Mouse (Mus musculus) CH12.LX (cell line): ENCODE results near the gene Pnliprp1. TPM values are rescaled to one million over a fixed set of nuclear protein-coding genes. Genes with fewer than 3 reads are reported as not detected.

Experiments
- DNase-seq: peaks from one replicate; pipeline ENCODE4 v3.0.0-alpha.2; 2013; ENCODE audit errors: extremely low read depth
- H3K27ac ChIP-seq: 2 replicates; pipeline ENCODE4 v1.5.1; 2012; ENCODE audit warnings: low read depth, mild to moderate bottlenecking, control low read depth, moderate library complexity; ENCODE audit not compliant: insufficient read depth
- H3K27me3 ChIP-seq: replicated peaks from 2 replicates; pipeline ENCODE3; 2012; ENCODE audit warnings: inconsistent platforms
- H3K36me3 ChIP-seq, 2 experiments: replicated peaks in 1 of 2; 2 replicates each; pipeline versions ENCODE3 to v1.6.1; 2012; ENCODE audit warnings: inconsistent platforms in 1 of 2, low read length in 1 of 2, mild to moderate bottlenecking in 1 of 2, mixed read lengths in 1 of 2, moderate library complexity in 1 of 2; ENCODE audit not compliant: control insufficient read depth in 1 of 2, insufficient read depth in 1 of 2
- H3K4me1 ChIP-seq, 2 experiments: 2 replicates each; pipeline ENCODE4 v1.6.1; 2012; ENCODE audit warnings: inconsistent platforms in 1 of 2, moderate library complexity in 1 of 2; ENCODE audit not compliant: insufficient read depth in 2 of 2, control insufficient read depth in 1 of 2
- H3K4me2 ChIP-seq: 2 replicates; pipeline ENCODE4 v1.6.1; 2012; ENCODE audit warnings: low read depth, mild to moderate bottlenecking, control low read depth; ENCODE audit not compliant: poor library complexity, insufficient read depth, severe bottlenecking
- H3K4me3 ChIP-seq, 3 experiments: fragments of 150-350 bp in 1 of 3; sonication (generic) in 1 of 3; replicated peaks in 1 of 3; 2 replicates each; pipeline versions ENCODE3 to v1.5.1; 2011 to 2012; ENCODE audit warnings: low read depth in 2 of 3, low read length in 2 of 3, mild to moderate bottlenecking in 2 of 3, moderate library complexity in 2 of 3, control low read depth in 1 of 3, improper control_type of control experiment in 1 of 3, inconsistent platforms in 1 of 3, mixed read lengths in 1 of 3; ENCODE audit not compliant: poor library complexity in 1 of 3
- H3K79me2 ChIP-seq: replicated peaks from 2 replicates; pipeline ENCODE4 v1.6.1; 2012; ENCODE audit warnings: mild to moderate bottlenecking, moderate library complexity; ENCODE audit not compliant: control insufficient read depth, poor library complexity, insufficient read depth, severe bottlenecking; ENCODE audit errors: extremely low read depth
- H3K9ac ChIP-seq: 2 replicates; pipeline ENCODE4 v1.6.1; 2012; ENCODE audit warnings: low read depth, mild to moderate bottlenecking, control low read depth, moderate library complexity; ENCODE audit not compliant: insufficient read depth
- H3K9me3 ChIP-seq: replicated peaks from 2 replicates; pipeline ENCODE3; 2012; ENCODE audit warnings: low read length, inconsistent platforms, mixed read lengths
- BHLHE40 ChIP-seq: IDR thresholded peaks from 2 replicates; pipeline ENCODE4 v1.6.1; 2011; ENCODE audit warnings: mild to moderate bottlenecking, low read depth, low read length, improper control_type of control experiment
- CHD1 ChIP-seq: IDR thresholded peaks from 2 replicates; pipeline ENCODE4 v1.6.1; 2012; ENCODE audit warnings: low read depth, low read length, improper control_type of control experiment, inconsistent platforms
- ELF1 ChIP-seq: IDR thresholded peaks from 2 replicates; pipeline ENCODE4 v1.6.1; 2014; ENCODE audit warnings: low read depth, mild to moderate bottlenecking, inconsistent platforms, low read length, improper control_type of control experiment
- EP300 ChIP-seq: IDR thresholded peaks from 2 replicates; pipeline ENCODE4 v1.6.1; 2011; ENCODE audit warnings: low read length, improper control_type of control experiment
- ETS1 ChIP-seq: conservative IDR thresholded peaks from 2 replicates; pipeline ENCODE4 v1.6.1; 2012; ENCODE audit warnings: low read depth, mild to moderate bottlenecking, inconsistent platforms, low read length, improper control_type of control experiment, moderate library complexity
- GABPA ChIP-seq: IDR thresholded peaks from 2 replicates; pipeline ENCODE4 v1.6.1; 2012; ENCODE audit warnings: low read depth, low read length, improper control_type of control experiment, inconsistent platforms; ENCODE audit not compliant: insufficient replicate concordance
- HCFC1 ChIP-seq: IDR thresholded peaks from 2 replicates; pipeline ENCODE4 v1.6.1; 2012; ENCODE audit warnings: low read depth, mild to moderate bottlenecking, inconsistent platforms, low read length, improper control_type of control experiment
- IRF4 ChIP-seq: IDR thresholded peaks from 2 replicates; pipeline ENCODE4 v1.6.1; 2014; ENCODE audit warnings: low read depth, mild to moderate bottlenecking, inconsistent platforms, low read length, improper control_type of control experiment
- JUN ChIP-seq: IDR thresholded peaks from 2 replicates; pipeline ENCODE4 v1.6.1; 2011; ENCODE audit warnings: low read depth, mild to moderate bottlenecking, low read length, improper control_type of control experiment, moderate library complexity; ENCODE audit not compliant: insufficient read depth
- JUND ChIP-seq: conservative IDR thresholded peaks from 2 replicates; pipeline ENCODE4 v1.6.1; 2011; ENCODE audit warnings: low read depth, low read length, improper control_type of control experiment
- KAT2A ChIP-seq: IDR thresholded peaks from 2 replicates; pipeline ENCODE4 v1.6.1; 2012; ENCODE audit warnings: low read length, improper control_type of control experiment, inconsistent platforms; ENCODE audit not compliant: insufficient replicate concordance
- MAX ChIP-seq: IDR thresholded peaks from 2 replicates; pipeline ENCODE4 v1.6.1; 2011; ENCODE audit warnings: low read length, improper control_type of control experiment
- MEF2A ChIP-seq: IDR thresholded peaks from 2 replicates; pipeline ENCODE4 v1.6.1; 2014; ENCODE audit warnings: low read depth, mild to moderate bottlenecking, inconsistent platforms, low read length, improper control_type of control experiment, borderline replicate concordance
- MYC ChIP-seq: IDR thresholded peaks from 2 replicates; pipeline ENCODE4 v1.6.1; 2011; ENCODE audit warnings: low read depth, mild to moderate bottlenecking, improper control_type of control experiment, low read length
- NELFE ChIP-seq: IDR thresholded peaks from 2 replicates; pipeline ENCODE4 v1.6.1; 2011; ENCODE audit warnings: low read depth, low read length, improper control_type of control experiment
- NRF1 ChIP-seq: IDR thresholded peaks from 2 replicates; pipeline ENCODE4 v1.6.1; 2014; ENCODE audit warnings: low read depth, mild to moderate bottlenecking, inconsistent platforms, low read length, improper control_type of control experiment, moderate library complexity
- PAX5 ChIP-seq: IDR thresholded peaks from 2 replicates; pipeline ENCODE4 v1.6.1; 2012; ENCODE audit warnings: low read length, inconsistent platforms, mixed read lengths
- POLR2A ChIP-seq: IDR thresholded peaks from 2 replicates; pipeline ENCODE4 v1.6.1; 2011; ENCODE audit warnings: low read depth, mild to moderate bottlenecking, improper control_type of control experiment, low read length
- RCOR1 ChIP-seq: conservative IDR thresholded peaks from 2 replicates; pipeline ENCODE4 v1.6.1; 2012; ENCODE audit warnings: low read depth, mild to moderate bottlenecking, inconsistent platforms, low read length, improper control_type of control experiment
- SMC3 ChIP-seq: IDR thresholded peaks from 2 replicates; pipeline ENCODE4 v1.6.1; 2011; ENCODE audit warnings: low read depth, low read length, improper control_type of control experiment
- TBP ChIP-seq: conservative IDR thresholded peaks from 2 replicates; pipeline ENCODE4 v1.6.1; 2011; ENCODE audit warnings: low read depth, low read length, improper control_type of control experiment
- TCF12 ChIP-seq: IDR thresholded peaks from 2 replicates; pipeline ENCODE4 v1.6.1; 2014; ENCODE audit warnings: low read depth, mild to moderate bottlenecking, inconsistent platforms, low read length, improper control_type of control experiment
- ZKSCAN1 ChIP-seq: IDR thresholded peaks from 2 replicates; pipeline ENCODE4 v1.6.1; 2012; ENCODE audit warnings: low read depth, inconsistent platforms, low read length, improper control_type of control experiment, borderline replicate concordance
- ZMIZ1 ChIP-seq: IDR thresholded peaks from 2 replicates; pipeline ENCODE4 v1.6.1; 2012; ENCODE audit warnings: low read depth, mild to moderate bottlenecking, inconsistent platforms, low read length, improper control_type of control experiment
- ZNF384 ChIP-seq: IDR thresholded peaks from 2 replicates; pipeline ENCODE4 v1.6.1; 2012; ENCODE audit warnings: low read depth, low read length, improper control_type of control experiment, inconsistent platforms
- dilution Hi-C: fragments of 300-500 bp; cut with MboI; formaldehyde crosslinking; loops from 2 replicates; pipeline ENCODE4 v1.14.3; 2020; ENCODE audit warnings: low sequenced_read_pairs; ENCODE audit not compliant: extremely low pct_unique_long_range_greater_than_20kb, extremely low pct_ligation_motif_present
- in situ Hi-C: fragments of 300-500 bp; cut with MboI; formaldehyde crosslinking; loops from 3 replicates; pipeline ENCODE4 v1.14.3; 2019; ENCODE audit warnings: low sequenced_read_pairs, low pct_ligation_motif_present, low pct_unique_long_range_greater_than_20kb, mixed read lengths
- polyA plus RNA-seq: library from polyadenylated mRNA; unstranded; fragments of >175 nt; gene quantifications from 2 replicates; pipeline ENCODE4 v1.2.1, GENCODE M21; 2012; ENCODE audit warnings: low read depth; ENCODE audit not compliant: insufficient read length
- total RNA-seq, 2 experiments: library from RNA; depleted of rRNA; stranded (reverse); fragments of 300-350 nt in 1 of 2; fragments of >200 nt in 1 of 2; gene quantifications; 2 replicates each; pipeline ENCODE4 v1.2.3; 2012 to 2014

The Pnliprp1 gene
- total and polyA plus RNA-seq, 3 experiments: not detected

DNA sequence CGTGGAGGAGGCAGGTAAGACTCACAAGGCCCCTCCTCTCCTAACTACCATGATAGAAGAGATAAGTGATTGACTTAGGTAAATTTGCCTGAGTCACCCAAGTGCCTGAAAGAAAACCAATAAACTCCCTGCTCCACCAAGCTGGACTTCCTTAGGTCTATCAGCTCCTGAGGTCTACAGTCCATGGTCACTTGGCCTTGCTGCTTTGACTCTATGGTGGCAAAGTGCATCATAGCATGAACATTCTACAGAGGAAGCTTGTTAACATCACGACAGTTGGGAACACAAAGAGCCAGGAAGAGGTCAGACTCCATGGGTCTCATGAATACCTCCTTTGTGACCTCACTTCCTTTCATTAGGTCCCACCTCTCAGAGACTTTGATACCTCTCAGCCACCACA is 22.8 kb downstream of the Pnliprp1 start:
- H3K79me2 ChIP-seq: no peaks in the 10 kb centered on the region
- H3K9ac ChIP-seq: no peak overlapping the region
- dilution Hi-C loops (no loop called here), in situ Hi-C loops (no loop called here)
- H3K27ac ChIP-seq: no peak overlapping the region
- H3K4me3 ChIP-seq: no peak overlapping the region
- no peaks in the 10 kb centered on the region for H3K27me3 ChIP-seq
- no peak for DNase-seq
- no peaks in the 10 kb centered on the region for H3K4me1 ChIP-seq
- H3K36me3 ChIP-seq: no peaks in the 10 kb centered on the region
- TF ChIP-seq SMC3 (no peak), EP300 (no peak), ETS1 (no peak), NRF1 (no peak), ELF1 (no peak), NELFE (no peak), ZNF384 (no peak), TBP (no peak), HCFC1 (no peak), MAX (no peak), POLR2A (no peak), TCF12 (no peak), KAT2A (no peak)
- H3K9me3 ChIP-seq: no peaks in the 10 kb centered on the region
- no peak overlapping the region for H3K4me2 ChIP-seq

DNA sequence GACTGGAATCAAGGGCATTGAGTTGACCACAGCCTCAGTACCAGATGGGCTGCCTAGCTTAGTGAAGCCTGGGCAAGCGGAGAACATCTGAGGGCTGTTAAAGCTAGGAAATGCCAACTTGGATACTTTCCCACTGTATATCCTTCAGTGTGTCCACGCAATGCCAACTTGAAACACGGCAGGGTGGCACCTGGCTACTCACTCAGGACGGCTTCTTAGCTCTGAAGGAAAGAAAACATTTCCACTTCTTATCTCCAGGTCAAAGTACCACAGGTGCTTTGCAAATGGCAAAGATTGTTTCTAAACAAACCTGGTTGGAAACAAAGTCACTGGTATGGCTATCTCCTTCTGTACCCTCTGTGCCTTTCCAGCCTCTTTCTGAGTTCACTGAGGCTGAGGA is 30.2 kb downstream of the Pnliprp1 start:
- DNase-seq: no peak
- no peak overlapping the region for H3K4me2 ChIP-seq
- peaks cover 0 to 7% of the 10 kb centered on the region in 2 experiments; a peak in 1 of 4 replicates for H3K4me1 ChIP-seq
- H3K9me3 ChIP-seq: peaks cover 2% of the 10 kb centered on the region
- H3K9ac ChIP-seq: no peak overlapping the region
- H3K4me3 ChIP-seq: no peak overlapping the region
- H3K79me2 ChIP-seq: no peaks in the 10 kb centered on the region
- H3K27ac ChIP-seq: no peak overlapping the region
- no peak for TF ChIP-seq CHD1
- TF ChIP-seq HCFC1: no peak
- TF ChIP-seq GABPA: no peak
- TF ChIP-seq KAT2A: no peak
- TF ChIP-seq IRF4: no peak
- no peak for TF ChIP-seq BHLHE40
- no peak for TF ChIP-seq MAX
- TF ChIP-seq ZKSCAN1: no peak
- no peak for TF ChIP-seq ZMIZ1
- no peak for TF ChIP-seq MEF2A
- TF ChIP-seq JUN: no peak
- no peak for TF ChIP-seq JUND
- TF ChIP-seq NELFE: no peak
- TF ChIP-seq RCOR1: no peak
- TF ChIP-seq POLR2A: no peak
- no peak for TF ChIP-seq EP300
- TF ChIP-seq SMC3: no peak
- no peak for TF ChIP-seq PAX5
- no peak for TF ChIP-seq MYC
- no peak for TF ChIP-seq ELF1
- in situ Hi-C loops (no loop called here), dilution Hi-C loops (no loop called here)
- H3K36me3 ChIP-seq: no peaks in the 10 kb centered on the region
- no peaks in the 10 kb centered on the region for H3K27me3 ChIP-seq
